Mouse (Mus musculus) heart, embryonic 14.5 days (tissue): Measurements from ENCODE around the gene Lmcd1. TPM values are rescaled to one million over a fixed set of nuclear protein-coding genes. Genes with fewer than 3 reads are reported as not detected.
A peak's percentile ranks its signal among the peaks of the same experiment; 100 is the strongest.
"Not testable (repeated sequence)": the region's sequence is repeated elsewhere in the genome, so short reads cannot be mapped to it uniquely, and the experiment has no call there.

Experiments used
- ATAC-seq: fragments of 200-750 bp; cut with Nextera tagmentation; 2 replicates; pipeline ENCODE4 v1.8.0; 2017; ENCODE audit warnings: low read depth, moderate TSS enrichment; ENCODE audit not compliant: insufficient number of reproducible peaks, insufficient read depth, low FRiP score
- H3K27ac ChIP-seq, 2 experiments: fragments of 200-500 bp in 1 of 2; fragments of 300-500 bp in 1 of 2; sonication (generic) in 1 of 2; replicated peaks in 1 of 2; 2 replicates each; pipeline ENCODE4 v1.5.1; 2012 to 2014; ENCODE audit warnings: low read depth in 2 of 2, low read length in 2 of 2, control low read depth in 1 of 2, mild to moderate bottlenecking in 1 of 2, mixed read lengths in 1 of 2; ENCODE audit not compliant: control insufficient read depth in 1 of 2, insufficient read depth in 1 of 2
- H3K27me3 ChIP-seq: fragments of 300-500 bp; sonication (generic); 2 replicates; pipeline ENCODE4 v1.6.1; 2014; ENCODE audit warnings: mild to moderate bottlenecking, low read length, control low read depth; ENCODE audit not compliant: control insufficient read depth, insufficient read depth
- H3K36me3 ChIP-seq: fragments of 300-500 bp; sonication (generic); 2 replicates; pipeline ENCODE4 v1.6.1; 2014; ENCODE audit warnings: mild to moderate bottlenecking, control low read depth, low read length, mixed read lengths; ENCODE audit not compliant: control insufficient read depth, insufficient read depth
- H3K4me1 ChIP-seq, 2 experiments: fragments of 200-500 bp in 1 of 2; fragments of 300-500 bp in 1 of 2; sonication (generic) in 1 of 2; 2 replicates each; pipeline ENCODE4 v1.6.1; 2012 to 2014; ENCODE audit warnings: low read length in 2 of 2, control low read depth in 1 of 2, mixed read lengths in 1 of 2; ENCODE audit not compliant: control insufficient read depth in 2 of 2, insufficient read depth in 2 of 2
- H3K4me2 ChIP-seq: fragments of 300-500 bp; sonication (generic); 2 replicates; pipeline ENCODE4 v1.6.1; 2014; ENCODE audit warnings: mild to moderate bottlenecking, low read length
- H3K4me3 ChIP-seq, 2 experiments: fragments of 200-500 bp in 1 of 2; fragments of 300-500 bp in 1 of 2; sonication (generic) in 1 of 2; 2 replicates each; pipeline ENCODE4 v1.5.1; 2012 to 2014; ENCODE audit warnings: low read length in 2 of 2, mild to moderate bottlenecking in 2 of 2, control low read depth in 1 of 2, low read depth in 1 of 2, moderate library complexity in 1 of 2; ENCODE audit not compliant: control insufficient read depth in 1 of 2, insufficient read depth in 1 of 2
- H3K9ac ChIP-seq: fragments of 300-500 bp; sonication (generic); 2 replicates; pipeline ENCODE4 v1.6.1; 2014; ENCODE audit warnings: mild to moderate bottlenecking, low read length
- H3K9me3 ChIP-seq: fragments of 300-500 bp; sonication (generic); 2 replicates; pipeline ENCODE4 v1.6.1; 2016; ENCODE audit warnings: low read length, control low read depth; ENCODE audit not compliant: control insufficient read depth
- WGBS: fragments of 180-500 bp; shearing (Covaris S2); extraction: QIAGEN DNeasy Blood & Tissue Kit; methylation state at CpG from one replicate; pipeline ENCODE4 v1.1.7; 2014; 5-methylcytosine and 5-hydroxymethylcytosine counted together
- polyA plus RNA-seq: library from polyadenylated mRNA; unstranded; fragments of >200 nt; fragmentation: Nextera tagmentation; extraction: Ambion mirVana; gene quantifications from 2 replicates; pipeline ENCODE4 v1.2.1, GENCODE M21; 2014

Gene Lmcd1
- 56.7 and 59.6 TPM in 2 replicates for polyA plus RNA-seq

- 3% methylated on average over 21 of the region's 21 CpGs for WGBS
- Histone ChIP-seq H3K4me3 (peak within 1 kb of the TSS; percentile 56), H3K36me3 (0 out of 2 replicates have a peak, but pooled peaks cover 8% of the 10 kb centered on the region), H3K4me1 (peaks cover 16 to 34% of the 10 kb centered on the region in 2 experiments), H3K9ac (peak within 1 kb of the TSS; percentile 83), H3K4me2 (peak within 1 kb of the TSS; percentile 84), H3K9me3 (no peaks in the 10 kb centered on the region), H3K27me3 (no peaks in the 10 kb centered on the region), H3K27ac (peak within 1 kb of the TSS; percentile 95 to 98)
- peak; percentile 96 for ATAC-seq
Observed at GRCm38 (mm10) chr6:112273501-112274205, at the start of gene Lmcd1. Gene Lmcd1 (plus strand): TSS chr6:112273758.

- Histone ChIP-seq H3K4me2 (no peak overlapping the region), H3K4me3 (no peak overlapping the region), H3K9ac (no peak overlapping the region), H3K27ac (no peak overlapping the region), H3K9me3 (no peaks in the 10 kb centered on the region), H3K27me3 (no peaks in the 10 kb centered on the region), H3K36me3 (no peaks in the 10 kb centered on the region), H3K4me1 (no peaks in the 10 kb centered on the region)
- WGBS: 67% methylated on average over 13 of the region's 13 CpGs
- ATAC-seq: no peak
Observed at GRCm38 (mm10) chr6:112223877-112224632, 49.5 kb upstream of the Lmcd1 start.

GRCm38 (mm10) chr6:112236775-112237174 lies 36.8 kb upstream of the Lmcd1 start:
- no peak for ATAC-seq
- no peak overlapping the region for H3K4me2 ChIP-seq
- 97% methylated on average over 1 of the region's 1 CpGs for WGBS
- no peaks in the 10 kb centered on the region for H3K9me3 ChIP-seq
- no peak overlapping the region for H3K27ac ChIP-seq
- no peaks in the 10 kb centered on the region for H3K4me1 ChIP-seq
- H3K9ac ChIP-seq: no peak overlapping the region
- no peak overlapping the region for H3K4me3 ChIP-seq
- H3K27me3 ChIP-seq: no peaks in the 10 kb centered on the region
- no peaks in the 10 kb centered on the region for H3K36me3 ChIP-seq

GRCm38 (mm10) chr6:112242216-112242615 lies 31.3 kb upstream of the Lmcd1 start:
- Histone ChIP-seq H3K4me1 (peaks cover 16% of the 10 kb centered on the region in 2 experiments), H3K4me2 (no peak overlapping the region), H3K27ac (no peak overlapping the region), H3K36me3 (no peaks in the 10 kb centered on the region), H3K27me3 (no peaks in the 10 kb centered on the region), H3K4me3 (no peak overlapping the region), H3K9ac (no peak overlapping the region), H3K9me3 (no peaks in the 10 kb centered on the region)
- WGBS: 60% methylated on average over 2 of the region's 2 CpGs
- no peak for ATAC-seq

GRCm38 (mm10) chr6:112245639-112246038 lies 27.9 kb upstream of the Lmcd1 start:
- H3K36me3 ChIP-seq: no peaks in the 10 kb centered on the region
- peaks cover 16% of the 10 kb centered on the region in 2 experiments for H3K4me1 ChIP-seq
- H3K9ac ChIP-seq: no peak overlapping the region; the same call in 1 of the 2 replicates
- H3K4me2 ChIP-seq: no peak overlapping the region
- ATAC-seq: peak; percentile 79
- H3K27ac ChIP-seq: peak overlapping the region; percentile 77 to 86
- WGBS: 9% methylated on average over 4 of the region's 4 CpGs
- no peak overlapping the region for H3K4me3 ChIP-seq
- no peaks in the 10 kb centered on the region for H3K27me3 ChIP-seq
- no peaks in the 10 kb centered on the region for H3K9me3 ChIP-seq

GRCm38 (mm10) chr6:112246636-112247035 lies 26.9 kb upstream of the Lmcd1 start:
- H3K27me3 ChIP-seq: no peaks in the 10 kb centered on the region
- 69% methylated on average over 1 of the region's 1 CpGs for WGBS
- no peak overlapping the region for H3K4me3 ChIP-seq
- H3K9ac ChIP-seq: no peak overlapping the region
- no peaks in the 10 kb centered on the region for H3K9me3 ChIP-seq
- no peak overlapping the region for H3K4me2 ChIP-seq
- no peak for ATAC-seq
- no peaks in the 10 kb centered on the region for H3K36me3 ChIP-seq
- H3K27ac ChIP-seq: no peak overlapping the region
- H3K4me1 ChIP-seq: peaks cover 16% of the 10 kb centered on the region in 2 experiments

GRCm38 (mm10) chr6:112253943-112254342 lies 19.6 kb upstream of the Lmcd1 start:
- H3K4me2 ChIP-seq, H3K4me3 ChIP-seq, H3K27ac ChIP-seq, H3K9ac ChIP-seq, H3K36me3 ChIP-seq, ATAC-seq, H3K9me3 ChIP-seq, H3K27me3 ChIP-seq: not testable (repeated sequence)
- peaks cover 10 to 15% of the 10 kb centered on the region in 2 experiments; a peak in 3 of 4 replicates for H3K4me1 ChIP-seq
- WGBS: 94% methylated on average over 2 of the region's 3 CpGs
